Mouse (Mus musculus): ENCODE results near the gene March2. TPM values are rescaled to one million over a fixed set of nuclear protein-coding genes. Genes with fewer than 3 reads are reported as not detected.

Gene March2
- polyA plus RNA-seq, 1 experiment = 227 TPM

- TF ChIP-seq CTCF (IDR thresholded peaks at IDR 0.05; ENCODE audit: control insufficient read depth, insufficient read depth, low read length) (no peak), POLR2A (IDR thresholded peaks at IDR 0.05; ENCODE audit: borderline replicate concordance, control insufficient read depth, low read depth, low read length) (no peak)
- WGBS = 92% methylated on average over 3 of the region's 3 CpGs
- H3K27ac ChIP-seq (ENCODE audit: control insufficient read depth, insufficient read depth, low read depth, low read length, poor library complexity) = no peak overlapping the region
- H3K4me3 ChIP-seq (replicated peaks; ENCODE audit: control insufficient read depth, low read depth, low read length) = no peak overlapping the region
- H3K4me1 ChIP-seq (ENCODE audit: control insufficient read depth, insufficient read depth, low read length) = no peaks in the 10 kb centered on the region; the same call in 1 of the 2 replicates
Measured at GRCm38 (mm10) chr17:33709834-33710233, 8.6 kb downstream of the March2 start.

DNA sequence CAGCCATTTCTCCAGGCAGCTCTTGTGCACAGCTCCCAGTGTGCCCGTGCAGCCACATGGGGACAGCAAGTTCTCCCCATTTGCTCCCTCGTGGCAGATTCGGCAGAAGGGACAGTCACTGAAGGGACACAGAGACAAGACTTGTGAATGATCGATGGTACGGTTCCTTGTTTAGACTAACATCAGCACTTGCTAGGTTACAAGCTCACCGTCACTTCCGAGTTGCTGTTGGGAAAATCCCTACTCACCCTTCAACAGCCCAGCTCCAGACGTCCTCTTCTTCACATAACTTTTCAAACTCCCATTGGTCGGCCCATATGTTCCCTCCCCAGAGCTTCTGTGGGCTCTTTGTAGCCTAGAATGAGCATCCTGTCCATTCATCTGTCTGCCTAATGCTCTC lies 15.4 kb downstream of the March2 start:
- no peaks in the 10 kb centered on the region for H3K4me1 ChIP-seq (ENCODE audit: control insufficient read depth, insufficient read depth, low read length)
- WGBS = 95% methylated on average over 9 of the region's 9 CpGs
- no peak overlapping the region for H3K4me3 ChIP-seq (replicated peaks; ENCODE audit: control insufficient read depth, low read depth, low read length)
- TF ChIP-seq CTCF (IDR thresholded peaks at IDR 0.05; ENCODE audit: control insufficient read depth, insufficient read depth, low read length) (no peak), POLR2A (IDR thresholded peaks at IDR 0.05; ENCODE audit: borderline replicate concordance, control insufficient read depth, low read depth, low read length) (no peak)
- no peak overlapping the region for H3K27ac ChIP-seq (ENCODE audit: control insufficient read depth, insufficient read depth, low read depth, low read length, poor library complexity)

- no peak overlapping the region for H3K27ac ChIP-seq (ENCODE audit: control insufficient read depth, insufficient read depth, low read depth, low read length, poor library complexity)
- TF ChIP-seq POLR2A (IDR thresholded peaks at IDR 0.05; ENCODE audit: borderline replicate concordance, control insufficient read depth, low read depth, low read length) (no peak), CTCF (IDR thresholded peaks at IDR 0.05; ENCODE audit: control insufficient read depth, insufficient read depth, low read length) (no peak)
- H3K4me3 ChIP-seq (replicated peaks; ENCODE audit: control insufficient read depth, low read depth, low read length) = no peak overlapping the region
- H3K4me1 ChIP-seq (ENCODE audit: control insufficient read depth, insufficient read depth, low read length) = no peaks in the 10 kb centered on the region
- 44% methylated on average over 1 of the region's 1 CpGs for WGBS
Measured at GRCm38 (mm10) chr17:33702178-33702577, 16.3 kb downstream of the March2 start.

GRCm38 (mm10) chr17:33695471-33695870 lies 23.0 kb downstream of the March2 start:
- H3K4me3 ChIP-seq (replicated peaks; ENCODE audit: control insufficient read depth, low read depth, low read length) = no peak overlapping the region
- no peak overlapping the region for H3K27ac ChIP-seq (ENCODE audit: control insufficient read depth, insufficient read depth, low read depth, low read length, poor library complexity)
- no peaks in the 10 kb centered on the region for H3K4me1 ChIP-seq (ENCODE audit: control insufficient read depth, insufficient read depth, low read length)
- no peak for TF ChIP-seq POLR2A (IDR thresholded peaks at IDR 0.05; ENCODE audit: borderline replicate concordance, control insufficient read depth, low read depth, low read length)
- TF ChIP-seq CTCF (IDR thresholded peaks at IDR 0.05; ENCODE audit: control insufficient read depth, insufficient read depth, low read length) = no peak
- WGBS = 93% methylated on average over 1 of the region's 1 CpGs

DNA sequence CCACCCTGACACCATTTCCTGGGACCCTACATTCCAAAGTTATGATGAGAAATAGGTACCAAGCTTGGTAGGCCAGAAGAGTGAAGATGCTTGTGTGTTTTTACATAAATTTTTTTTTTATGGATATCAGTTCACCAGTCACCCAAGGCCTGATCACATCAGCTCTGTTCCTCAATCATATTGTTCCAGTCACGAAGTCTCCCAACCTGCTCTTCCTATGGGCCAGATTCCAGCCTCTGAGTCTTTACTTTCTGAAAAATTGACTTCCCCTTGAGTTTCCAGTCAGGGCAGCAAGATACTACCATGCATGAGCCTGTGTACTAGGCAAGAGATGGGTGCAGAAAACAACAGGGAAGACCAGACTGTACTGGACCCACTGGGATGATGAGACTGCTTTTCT lies 31.7 kb downstream of the March2 start, which contains the start of gene Hnrnpm:
Hnrnpm (minus strand) TSS at position 101 of the 400 bp plus-strand sequence.
- 88% methylated on average over 1 of the region's 1 CpGs for WGBS
- no peaks in the 10 kb centered on the region; the same call in none of the 2 replicates for H3K4me1 ChIP-seq (ENCODE audit: control insufficient read depth, insufficient read depth, low read length)
- no peak within 1 kb of the TSS for H3K27ac ChIP-seq (ENCODE audit: control insufficient read depth, insufficient read depth, low read depth, low read length, poor library complexity)
- no peak for TF ChIP-seq CTCF (IDR thresholded peaks at IDR 0.05; ENCODE audit: control insufficient read depth, insufficient read depth, low read length)
- TF ChIP-seq POLR2A (IDR thresholded peaks at IDR 0.05; ENCODE audit: borderline replicate concordance, control insufficient read depth, low read depth, low read length) = no peak
- no peak within 1 kb of the TSS for H3K4me3 ChIP-seq (replicated peaks; ENCODE audit: control insufficient read depth, low read depth, low read length)

DNA sequence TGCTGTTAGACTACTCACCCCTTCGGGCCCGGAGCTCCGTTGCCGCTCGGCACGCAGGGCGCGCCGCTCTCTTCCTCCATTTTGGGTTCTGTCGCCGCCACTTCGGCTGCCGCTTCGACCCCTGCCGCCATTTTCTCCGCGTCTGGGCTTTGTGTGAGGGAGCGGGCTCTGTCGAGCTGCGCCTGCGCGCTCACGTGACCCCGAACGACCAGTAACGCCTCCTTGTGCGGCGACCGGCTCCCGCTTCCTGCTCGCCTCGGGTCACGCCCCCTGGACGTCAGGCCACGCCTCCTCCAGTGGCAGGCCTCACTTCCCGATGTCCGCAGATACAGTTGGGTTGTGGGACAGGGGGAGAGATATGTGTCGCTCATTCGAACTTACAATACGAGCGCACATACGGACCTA lies 33.2 kb downstream of the March2 start:
- TF ChIP-seq CTCF (IDR thresholded peaks at IDR 0.05; ENCODE audit: control insufficient read depth, insufficient read depth, low read length) (no peak), POLR2A (IDR thresholded peaks at IDR 0.05; ENCODE audit: borderline replicate concordance, control insufficient read depth, low read depth, low read length) (peak; percentile 97)
- H3K4me1 ChIP-seq (ENCODE audit: control insufficient read depth, insufficient read depth, low read length) = no peaks in the 10 kb centered on the region; the same call in none of the 2 replicates
- under 1% methylated on average over 42 of the region's 42 CpGs for WGBS

GRCm38 (mm10) chr17:33684671-33685231 lies 33.7 kb downstream of the March2 start:
- under 1% methylated on average over 44 of the region's 44 CpGs for WGBS
- TF ChIP-seq POLR2A (IDR thresholded peaks at IDR 0.05; ENCODE audit: borderline replicate concordance, control insufficient read depth, low read depth, low read length) (peak; percentile 19; the same call in 1 of the 2 replicates), CTCF (IDR thresholded peaks at IDR 0.05; ENCODE audit: control insufficient read depth, insufficient read depth, low read length) (peak; percentile 16; the same call in 1 of the 2 replicates)
- H3K4me3 ChIP-seq (replicated peaks; ENCODE audit: control insufficient read depth, low read depth, low read length) = peak overlapping the region; percentile 84
- no peaks in the 10 kb centered on the region; the same call in none of the 2 replicates for H3K4me1 ChIP-seq (ENCODE audit: control insufficient read depth, insufficient read depth, low read length)
- peak overlapping the region; percentile 86 for H3K27ac ChIP-seq (ENCODE audit: control insufficient read depth, insufficient read depth, low read depth, low read length, poor library complexity)

More for the DNA sequence above, 33.2 kb downstream of the March2 start:
- peak overlapping the region; percentile 86 for H3K27ac ChIP-seq (ENCODE audit: control insufficient read depth, insufficient read depth, low read depth, low read length, poor library complexity)
- H3K4me3 ChIP-seq (replicated peaks; ENCODE audit: control insufficient read depth, low read depth, low read length) = peak overlapping the region; percentile 84

- Histone ChIP-seq H3K4me1 (ENCODE audit: control insufficient read depth, insufficient read depth, low read length) (no peaks in the 10 kb centered on the region; the same call in none of the 2 replicates), H3K4me3 (replicated peaks; ENCODE audit: control insufficient read depth, low read depth, low read length) (no peak overlapping the region)
Measured at GRCm38 (mm10) chr17:33681767-33682166, 36.7 kb downstream of the March2 start.

More at GRCm38 (mm10) chr17:33681767-33682166, 36.7 kb downstream of the March2 start:
- no peak for TF ChIP-seq CTCF (IDR thresholded peaks at IDR 0.05; ENCODE audit: control insufficient read depth, insufficient read depth, low read length)
- TF ChIP-seq POLR2A (IDR thresholded peaks at IDR 0.05; ENCODE audit: borderline replicate concordance, control insufficient read depth, low read depth, low read length) = no peak
- H3K27ac ChIP-seq (ENCODE audit: control insufficient read depth, insufficient read depth, low read depth, low read length, poor library complexity) = no peak overlapping the region

Measured in bone marrow, adult 2 months (tissue).